Mouse (Mus musculus) 3134 (cell line): Measurements from ENCODE around the gene Pfkp.

Experiments used
- DNase-seq: peaks from one replicate; pipeline ENCODE4 v3.0.0-alpha.2; 2011; ENCODE audit warnings: low spot score; ENCODE audit not compliant: insufficient read length; ENCODE audit errors: extremely low read depth

Pfkp gene

GRCm38 (mm10) chr13:6648669-6649233 lies at the start of gene Pfkp:
Pfkp (minus strand) TSS chr13:6648777.
- DNase-seq, result peak; percentile 89

- DNase-seq, result no peak
These were observed 42.0 kb upstream of the Pfkp start for GRCm38 (mm10) chr13:6690607-6691006.

GRCm38 (mm10) chr13:6689962-6690361 lies 41.4 kb upstream of the Pfkp start:
- DNase-seq, result no peak

- DNase-seq, result peak; percentile 15
These were observed 40.3 kb upstream of the Pfkp start for GRCm38 (mm10) chr13:6688790-6689433.

GRCm38 (mm10) chr13:6666887-6667286 lies 18.3 kb upstream of the Pfkp start:
- DNase-seq, result no peak

- no peak for DNase-seq
These were observed 16.9 kb upstream of the Pfkp start for GRCm38 (mm10) chr13:6665506-6665905.

- no peak for DNase-seq
These were observed 15.6 kb upstream of the Pfkp start for GRCm38 (mm10) chr13:6664216-6664615.

- peak; percentile 66 for DNase-seq
These were observed 10.7 kb upstream of the Pfkp start for GRCm38 (mm10) chr13:6659314-6659713.

GRCm38 (mm10) chr13:6657300-6657699 lies 8.7 kb upstream of the Pfkp start:
- DNase-seq, result no peak

GRCm38 (mm10) chr13:6649542-6649941 lies 965 bp upstream of the Pfkp start:
- no peak for DNase-seq

GRCm38 (mm10) chr13:6647992-6648668 lies 447 bp downstream of the Pfkp start:
- DNase-seq, result no peak

- peak; percentile 86 for DNase-seq
These were observed 1.2 kb downstream of the Pfkp start for GRCm38 (mm10) chr13:6647067-6647991.

- DNase-seq, result no peak
These were observed 1.9 kb downstream of the Pfkp start for GRCm38 (mm10) chr13:6646674-6647066.

GRCm38 (mm10) chr13:6646266-6646665 lies 2.3 kb downstream of the Pfkp start:
- DNase-seq, result no peak

- DNase-seq, result no peak
These were observed 4.6 kb downstream of the Pfkp start for GRCm38 (mm10) chr13:6643968-6644367.

- DNase-seq, result no peak
These were observed 5.6 kb downstream of the Pfkp start for GRCm38 (mm10) chr13:6643026-6643425.

- DNase-seq, result peak; percentile 66
These were observed 6.1 kb downstream of the Pfkp start for GRCm38 (mm10) chr13:6642453-6642852.

GRCm38 (mm10) chr13:6641497-6641896 lies 7.1 kb downstream of the Pfkp start:
- DNase-seq, result no peak

- no peak for DNase-seq
These were observed 9.0 kb downstream of the Pfkp start for GRCm38 (mm10) chr13:6639507-6640030.

GRCm38 (mm10) chr13:6638976-6639375 lies 9.6 kb downstream of the Pfkp start:
- DNase-seq, result no peak

GRCm38 (mm10) chr13:6638425-6638824 lies 10.2 kb downstream of the Pfkp start:
- no peak for DNase-seq
